Mouse (Mus musculus) stomach, postnatal 0 days (tissue): ENCODE results near the gene Taok3.

Source experiments
- CTCF ChIP-seq: IDR thresholded peaks from 2 replicates; pipeline ENCODE4 v1.5.1; 2016; ENCODE audit warnings: antibody characterized with exemption, low read depth, mild to moderate bottlenecking, moderate library complexity
- EP300 ChIP-seq: optimal IDR thresholded peaks from 2 replicates; pipeline ENCODE3; 2016; ENCODE audit warnings: antibody characterized with exemption

GRCm38 (mm10) chr5:117240761-117241322 is 120.9 kb downstream of the Taok3 start:
- TF ChIP-seq CTCF (no peak), EP300 (no peak)
